Comparison of ENCODE assay signal across 8 mouse cellular contexts in the genomic region with DNA sequence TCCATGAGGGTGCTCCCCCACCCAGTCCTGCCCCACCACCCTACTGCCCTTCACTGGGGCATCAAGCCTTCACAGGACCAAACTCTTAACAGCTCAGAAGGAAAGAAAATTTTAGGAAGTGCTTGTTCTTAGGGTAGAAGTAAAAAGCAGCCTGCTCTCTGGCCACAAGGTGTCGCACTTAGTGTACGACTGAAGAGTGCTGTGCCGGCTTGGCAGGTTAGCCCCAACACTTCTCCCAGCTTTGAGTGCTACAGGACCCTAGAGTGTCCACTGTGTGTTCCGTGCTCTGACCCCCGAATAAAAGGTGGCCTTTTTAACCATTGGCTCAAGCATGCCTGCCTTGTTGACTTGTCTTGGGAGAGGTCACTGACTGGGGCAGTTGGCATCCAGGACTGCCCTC. TPM values are rescaled to one million over a fixed set of nuclear protein-coding genes. Genes with fewer than 3 reads are reported as not detected.
DNase-seq lines count a peak whose midpoint lies in the region; ATAC-seq and TF ChIP-seq lines count a peak whose summit lies in the region.

No protein-coding gene starts in this region.

- peak; percentile 92 for TF ChIP-seq CTCF in liver, postnatal 0 days (IDR thresholded peaks at IDR 0.05; ENCODE audit: low read depth)
- peak; percentile 70 for TF ChIP-seq CTCF in olfactory bulb, adult 2 months (IDR thresholded peaks at IDR 0.05; ENCODE audit: insufficient read depth, low read depth, low read length)

- TF ChIP-seq POLR2A in olfactory bulb, adult 2 months (IDR thresholded peaks at IDR 0.05; ENCODE audit: insufficient read depth, low read depth, low read length), result no peak

- no peak overlapping the region for H3K4me2 ChIP-seq in embryonic facial prominence, embryonic 11.5 days (ENCODE audit: low read depth, low read length)
- H3K4me2 ChIP-seq in liver, postnatal 0 days (ENCODE audit: low read depth, low read length), result no peak overlapping the region

- no peak for TF ChIP-seq EP300 in liver, postnatal 0 days (IDR thresholded peaks at IDR 0.05; ENCODE audit: low read depth)

- H3K4me1 ChIP-seq in embryonic facial prominence, embryonic 11.5 days (ENCODE audit: control insufficient read depth, insufficient read depth, low read length), result no peaks in the 10 kb centered on the region
- H3K4me1 ChIP-seq in heart, embryonic 10.5 days, result peaks cover 23% of the 10 kb centered on the region
- peaks cover 24% of the 10 kb centered on the region for H3K4me1 ChIP-seq in liver, postnatal 0 days (ENCODE audit: insufficient read depth)
- H3K4me1 ChIP-seq in olfactory bulb, adult 2 months (ENCODE audit: control insufficient read depth, insufficient read depth, low read length), result peaks cover 10% of the 10 kb centered on the region

- H3K9me3 ChIP-seq in embryonic facial prominence, embryonic 11.5 days (replicated peaks; ENCODE audit: control insufficient read depth, low read length), result no peaks in the 10 kb centered on the region
- no peaks in the 10 kb centered on the region for H3K9me3 ChIP-seq in heart, embryonic 10.5 days
- H3K9me3 ChIP-seq in liver, postnatal 0 days (ENCODE audit: low read length), result no peaks in the 10 kb centered on the region

- peak; percentile 91 for DNase-seq in CD4-positive, CD25-positive, alpha-beta regulatory T cell, adult 2 months (ENCODE audit: low read depth, low spot score)
- peak; percentile 82 for DNase-seq in adrenal gland, postnatal 36 days
- peak; percentile 92 for DNase-seq in embryonic facial prominence, embryonic 11.5 days (ENCODE audit: low spot score)
- DNase-seq in heart, embryonic 10.5 days (ENCODE audit: low spot score), result peak; percentile 87
- DNase-seq in kidney, postnatal 25 days, result peak; percentile 85 to 88
- DNase-seq in liver, postnatal 0 days, result peak; percentile 83
- peak; percentile 41 for DNase-seq in testis, postnatal 14 days (ENCODE audit: low spot score)

- H3K36me3 ChIP-seq in embryonic facial prominence, embryonic 11.5 days (replicated peaks; ENCODE audit: control insufficient read depth, insufficient read depth, low read depth, low read length), result peaks cover 3% of the 10 kb centered on the region
- H3K36me3 ChIP-seq in heart, embryonic 10.5 days, result peaks cover 53% of the 10 kb centered on the region
- peaks cover 41% of the 10 kb centered on the region for H3K36me3 ChIP-seq in liver, postnatal 0 days (replicated peaks; ENCODE audit: insufficient read depth, low read length)

- H3K27me3 ChIP-seq in embryonic facial prominence, embryonic 11.5 days (ENCODE audit: control insufficient read depth, insufficient read depth, low read length), result no peaks in the 10 kb centered on the region
- H3K27me3 ChIP-seq in heart, embryonic 10.5 days (ENCODE audit: insufficient read depth, poor library complexity, severe bottlenecking), result no peaks in the 10 kb centered on the region
- no peaks in the 10 kb centered on the region for H3K27me3 ChIP-seq in liver, postnatal 0 days (ENCODE audit: insufficient read depth, low read length)

- no peak overlapping the region for H3K27ac ChIP-seq in embryonic facial prominence, embryonic 11.5 days (replicated peaks; ENCODE audit: low read depth, low read length)
- H3K27ac ChIP-seq in heart, embryonic 10.5 days, result no peak overlapping the region
- H3K27ac ChIP-seq in liver, postnatal 0 days (ENCODE audit: low read depth), result no peak overlapping the region
- H3K27ac ChIP-seq in olfactory bulb, adult 2 months (ENCODE audit: insufficient read depth, low read depth, low read length), result no peak overlapping the region

- no peak overlapping the region for H3K9ac ChIP-seq in embryonic facial prominence, embryonic 11.5 days (replicated peaks; ENCODE audit: low read length)
- no peak overlapping the region for H3K9ac ChIP-seq in liver, postnatal 0 days (replicated peaks)

- ATAC-seq in embryonic facial prominence, embryonic 11.5 days (replicated peaks; ENCODE audit: insufficient number of reproducible peaks, low FRiP score, low TSS enrichment, low read depth), result peak; percentile 60; the same call in 1 of the 2 replicates
- ATAC-seq in liver, postnatal 0 days, result no peak; the same call in 1 of the 2 replicates

- no peak overlapping the region for H3K4me3 ChIP-seq in embryonic facial prominence, embryonic 11.5 days (ENCODE audit: low read depth, low read length)
- no peak overlapping the region for H3K4me3 ChIP-seq in heart, embryonic 10.5 days
- H3K4me3 ChIP-seq in liver, postnatal 0 days (ENCODE audit: low read depth, low read length), result no peak overlapping the region
- H3K4me3 ChIP-seq in olfactory bulb, adult 2 months (ENCODE audit: insufficient read depth, low read depth, low read length), result no peak overlapping the region

- WGBS in embryonic facial prominence, embryonic 11.5 days, result 12% methylated on average over 5 of the region's 5 CpGs
- 13% methylated on average over 5 of the region's 5 CpGs for WGBS in heart, embryonic 10.5 days
- 6% methylated on average over 5 of the region's 5 CpGs for WGBS in liver, postnatal 0 days (ENCODE audit: insufficient replicate concordance)
- WGBS in olfactory bulb, adult 2 months, result 3% methylated on average over 5 of the region's 5 CpGs

RNA-seq across cellular contexts. Expression of a gene that starts 2.8 kb away (rescaled TPM):
- 10 to 100 TPM; 43.5 to 89.3 TPM for total RNA-seq in adrenal gland, postnatal 36 days (2021)
- 21.2 and 26.8 TPM in 2 replicates for polyA plus RNA-seq in embryonic facial prominence, embryonic 11.5 days (2014; fragmentation: Nextera tagmentation; extraction: Ambion mirVana)
- 26.2 and 27.0 TPM in 2 replicates for polyA plus RNA-seq in heart, embryonic 10.5 days (2016; fragmentation: Nextera tagmentation; extraction: Ambion mirVana)
- 39.5 and 39.7 TPM in 2 replicates for polyA plus RNA-seq in liver, postnatal 0 days (2015; fragmentation: Nextera tagmentation; extraction: Ambion mirVana)
- not detected in 2 replicates for polyA plus RNA-seq in olfactory bulb, adult 2 months (2012; ENCODE audit: insufficient read depth, insufficient read length, low replicate concordance, missing spikeins)

RNA-seq across cellular contexts. Expression of a gene that starts 15.6 kb away (rescaled TPM):
- total RNA-seq in adrenal gland, postnatal 36 days (2021), result 10 to 100 TPM; 70.9 to 81.5 TPM
- 158 and 161 TPM in 2 replicates for polyA plus RNA-seq in embryonic facial prominence, embryonic 11.5 days (2014; fragmentation: Nextera tagmentation; extraction: Ambion mirVana)
- 97.2 and 135 TPM in 2 replicates for polyA plus RNA-seq in heart, embryonic 10.5 days (2016; fragmentation: Nextera tagmentation; extraction: Ambion mirVana)
- polyA plus RNA-seq in liver, postnatal 0 days (2015; fragmentation: Nextera tagmentation; extraction: Ambion mirVana), result 45.9 and 56.7 TPM in 2 replicates
- polyA plus RNA-seq in olfactory bulb, adult 2 months (2012; ENCODE audit: insufficient read depth, insufficient read length, low replicate concordance, missing spikeins), result not detected in 2 replicates

RNA-seq across cellular contexts. Expression of a gene that starts 33.2 kb away (rescaled TPM):
- 1 to 10 TPM; 7.6 to 8.0 TPM for total RNA-seq in adrenal gland, postnatal 36 days (2021)
- polyA plus RNA-seq in embryonic facial prominence, embryonic 11.5 days (2014; fragmentation: Nextera tagmentation; extraction: Ambion mirVana), result 17.8 and 18.9 TPM in 2 replicates
- polyA plus RNA-seq in heart, embryonic 10.5 days (2016; fragmentation: Nextera tagmentation; extraction: Ambion mirVana), result 10.7 and 12.9 TPM in 2 replicates
- 3.5 and 4.7 TPM in 2 replicates for polyA plus RNA-seq in liver, postnatal 0 days (2015; fragmentation: Nextera tagmentation; extraction: Ambion mirVana)
- not detected in 2 replicates for polyA plus RNA-seq in olfactory bulb, adult 2 months (2012; ENCODE audit: insufficient read depth, insufficient read length, low replicate concordance, missing spikeins)

RNA-seq across cellular contexts. Expression of a gene that starts 33.4 kb away (rescaled TPM):
- total RNA-seq in adrenal gland, postnatal 36 days (2021), result 100 to 1,000 TPM; 266 to 276 TPM
- 137 and 150 TPM in 2 replicates for polyA plus RNA-seq in embryonic facial prominence, embryonic 11.5 days (2014; fragmentation: Nextera tagmentation; extraction: Ambion mirVana)
- 139 and 148 TPM in 2 replicates for polyA plus RNA-seq in heart, embryonic 10.5 days (2016; fragmentation: Nextera tagmentation; extraction: Ambion mirVana)
- 91.5 and 94.2 TPM in 2 replicates for polyA plus RNA-seq in liver, postnatal 0 days (2015; fragmentation: Nextera tagmentation; extraction: Ambion mirVana)
- polyA plus RNA-seq in olfactory bulb, adult 2 months (2012; ENCODE audit: insufficient read depth, insufficient read length, low replicate concordance, missing spikeins), result 218 TPM in 1 of 2 replicates, not detected in the other

RNA-seq across cellular contexts. Expression of a gene that starts 54.4 kb away (rescaled TPM):
- total RNA-seq in adrenal gland, postnatal 36 days (2021), result under 1 TPM; 0.43 to 0.89 TPM
- polyA plus RNA-seq in embryonic facial prominence, embryonic 11.5 days (2014; fragmentation: Nextera tagmentation; extraction: Ambion mirVana), result 0.21 and 0.34 TPM in 2 replicates
- 0.28 and 1.0 TPM in 2 replicates for polyA plus RNA-seq in heart, embryonic 10.5 days (2016; fragmentation: Nextera tagmentation; extraction: Ambion mirVana)
- polyA plus RNA-seq in liver, postnatal 0 days (2015; fragmentation: Nextera tagmentation; extraction: Ambion mirVana), result 0.26 and 0.36 TPM in 2 replicates
- polyA plus RNA-seq in olfactory bulb, adult 2 months (2012; ENCODE audit: insufficient read depth, insufficient read length, low replicate concordance, missing spikeins), result not detected in 2 replicates

Comparison
In these comparisons a context has a peak if more than half of its experiments do, and no peak if none do; other contexts are left out.
1. DNase-seq: peak in every context shown above with its lines; median percentile 92 in embryonic facial prominence, embryonic 11.5 days; 91 in CD4-positive, CD25-positive, alpha-beta regulatory T cell, adult 2 months; 87 in heart, embryonic 10.5 days; 86 in kidney, postnatal 25 days; 83 in liver, postnatal 0 days; 82 in adrenal gland, postnatal 36 days; 41 in testis, postnatal 14 days.
2. RNA of a gene that starts 2.8 kb away (polyA plus RNA-seq): 39.5 to 39.7 TPM in liver, postnatal 0 days, 26.2 to 27.0 TPM in heart, embryonic 10.5 days and 21.2 to 26.8 TPM in embryonic facial prominence, embryonic 11.5 days; not detected in olfactory bulb, adult 2 months; every median in the first group is over 10 times any median in the second.